Mouse (Mus musculus) layer of hippocampus, adult 2 months (tissue): ENCODE measurements around the gene Syne3. TPM values are rescaled to one million over a fixed set of nuclear protein-coding genes. Genes with fewer than 3 reads are reported as not detected.

Experiments
- DNase-seq, 2 experiments: peaks; one replicate each; pipeline ENCODE4 v3.0.0; 2022; ENCODE audit warnings: low spot score in 2 of 2
- H3K27ac ChIP-seq: fragments of 200-600 bp; 2 replicates; pipeline ENCODE4 v1.8.1; 2022
- H3K4me3 ChIP-seq: fragments of 200-600 bp; 2 replicates; pipeline ENCODE4 v1.8.1; 2022; ENCODE audit warnings: mild to moderate bottlenecking
- CTCF ChIP-seq: fragments of 200-600 bp; conservative IDR thresholded peaks from 2 replicates; pipeline ENCODE4 v1.8.1; 2022; ENCODE audit warnings: antibody characterized with exemption, mild to moderate bottlenecking, moderate library complexity
- total RNA-seq, 2 experiments: library from RNA; stranded (reverse); gene quantifications; 2 replicates each; pipeline ENCODE4 v1.2.3; 2021

The Syne3 gene
- total RNA-seq, 2 experiments from 2014 or later, result 1.7 to 1.8 TPM

DNA sequence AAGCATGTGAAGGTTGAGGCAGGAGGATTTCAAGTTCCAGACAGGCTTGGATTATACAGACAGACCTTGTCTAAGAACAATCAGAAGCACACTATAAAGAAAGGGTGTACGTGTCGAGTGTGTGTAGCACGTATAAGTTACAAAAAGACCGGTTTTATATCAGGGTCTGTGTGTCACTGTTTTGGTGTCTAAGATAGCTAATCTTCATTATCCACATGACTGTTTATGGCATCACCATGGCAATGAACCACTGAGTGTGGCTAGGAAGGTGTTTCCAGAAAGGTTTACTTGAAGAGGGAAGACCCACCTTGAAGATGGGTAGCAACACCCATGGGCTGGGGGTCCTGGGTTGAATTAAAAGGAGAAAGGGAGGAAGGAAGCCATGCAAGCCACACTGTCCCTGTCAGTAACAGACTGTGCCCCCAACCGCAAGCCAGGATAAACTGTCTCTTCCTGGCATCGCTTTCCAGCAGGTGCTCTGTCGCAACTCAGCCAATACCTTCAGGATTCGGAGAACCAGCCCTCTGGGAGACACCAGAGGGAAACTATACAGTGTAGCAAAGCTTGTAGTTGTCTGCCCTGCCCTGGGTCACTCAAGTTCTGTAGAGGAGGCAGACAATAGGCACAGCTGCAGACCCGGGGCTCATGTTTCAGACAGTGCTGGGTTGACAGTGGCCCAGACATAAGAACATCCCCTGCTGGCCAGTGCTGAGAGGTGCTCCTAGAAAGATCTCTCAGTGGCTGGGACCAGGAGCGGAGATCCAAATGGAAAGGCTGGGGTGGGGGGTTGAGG, 7.1 kb downstream of the Syne3 start:
- Histone ChIP-seq H3K27ac (no peak overlapping the region), H3K4me3 (no peak overlapping the region)
- no peak for DNase-seq
- peak; percentile 55 for TF ChIP-seq CTCF

DNA sequence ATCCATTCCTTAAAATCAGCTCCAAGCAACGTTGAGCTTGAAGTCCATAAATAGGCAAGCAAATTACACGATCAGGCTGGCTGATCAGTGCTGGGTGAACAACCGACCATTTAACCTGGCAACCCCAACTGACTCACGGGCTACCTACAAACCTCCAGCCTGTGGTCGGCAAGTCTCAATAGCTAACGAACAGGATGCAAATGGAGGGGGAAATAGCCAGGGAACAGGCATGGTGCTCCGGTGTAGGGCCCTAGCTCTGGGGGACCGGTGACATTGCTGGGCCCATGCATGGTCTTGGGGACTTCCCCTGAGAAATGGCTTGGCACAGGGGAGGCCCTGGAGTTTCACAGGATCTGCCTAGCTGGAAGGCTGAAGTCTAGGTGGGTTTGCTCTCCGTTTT, 8.3 kb downstream of the Syne3 start:
- DNase-seq, result no peak
- Histone ChIP-seq H3K27ac (no peak overlapping the region), H3K4me3 (no peak overlapping the region)
- no peak for TF ChIP-seq CTCF

DNA sequence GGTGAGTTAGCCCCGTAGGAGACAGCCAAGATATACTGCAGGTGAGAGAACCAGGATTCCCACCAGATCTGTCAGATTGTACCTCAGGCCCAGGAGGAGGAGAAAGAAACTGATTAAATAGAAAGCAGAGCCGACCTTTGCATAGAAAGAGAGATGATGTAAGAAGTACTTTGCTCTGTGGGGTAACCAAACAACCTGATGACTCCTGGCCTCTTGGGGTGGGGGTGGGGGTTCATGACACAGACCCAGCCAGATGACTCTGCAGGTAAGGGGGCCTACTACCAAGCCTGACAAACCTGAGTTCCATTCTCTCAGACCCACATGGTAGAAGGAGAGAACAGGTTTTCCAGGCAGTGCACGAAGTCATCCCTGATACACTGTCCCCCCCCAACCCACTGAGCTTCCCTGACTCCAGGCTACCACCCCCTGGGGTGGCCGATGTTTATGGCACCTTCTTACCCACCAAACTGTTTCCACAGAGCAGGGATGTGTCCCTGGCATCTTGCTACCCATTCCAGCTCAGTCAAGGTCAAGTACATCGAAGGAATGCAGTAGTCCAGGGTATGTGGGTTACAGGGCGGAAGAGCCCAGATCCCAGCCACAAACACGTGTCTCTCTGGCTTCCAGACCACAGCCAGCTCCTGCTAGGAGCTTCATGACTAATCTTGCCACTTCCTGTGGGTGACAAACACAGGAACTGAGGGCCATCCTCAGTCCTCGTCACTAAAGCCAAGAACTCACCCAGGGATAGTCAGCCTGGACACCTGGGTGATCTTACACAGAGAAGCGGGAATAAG, 8.9 kb downstream of the Syne3 start:
- Histone ChIP-seq H3K27ac (no peak overlapping the region), H3K4me3 (no peak overlapping the region)
- no peak for DNase-seq
- no peak for TF ChIP-seq CTCF

DNA sequence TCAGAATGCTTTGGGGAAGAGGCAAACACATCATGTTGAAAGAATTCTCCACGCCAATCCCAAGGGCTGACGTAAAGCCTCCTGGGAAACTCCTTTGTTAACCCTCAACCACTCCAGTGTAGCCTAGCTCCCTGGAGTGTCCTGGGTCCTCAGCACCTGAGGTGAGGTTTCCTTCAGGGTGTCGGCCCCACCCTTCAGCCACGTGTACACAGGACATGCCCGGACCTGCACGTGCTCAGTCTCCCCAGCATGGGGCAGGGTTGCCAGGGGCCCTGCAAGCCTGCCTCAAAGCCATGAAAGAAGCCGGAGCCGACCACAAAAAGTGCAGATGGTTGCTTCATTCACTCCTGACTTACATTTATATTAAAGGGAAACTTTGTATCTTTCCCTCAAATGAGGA, 10.4 kb downstream of the Syne3 start:
- Histone ChIP-seq H3K27ac (no peak overlapping the region), H3K4me3 (no peak overlapping the region)
- no peak for TF ChIP-seq CTCF
- DNase-seq, result no peak

DNA sequence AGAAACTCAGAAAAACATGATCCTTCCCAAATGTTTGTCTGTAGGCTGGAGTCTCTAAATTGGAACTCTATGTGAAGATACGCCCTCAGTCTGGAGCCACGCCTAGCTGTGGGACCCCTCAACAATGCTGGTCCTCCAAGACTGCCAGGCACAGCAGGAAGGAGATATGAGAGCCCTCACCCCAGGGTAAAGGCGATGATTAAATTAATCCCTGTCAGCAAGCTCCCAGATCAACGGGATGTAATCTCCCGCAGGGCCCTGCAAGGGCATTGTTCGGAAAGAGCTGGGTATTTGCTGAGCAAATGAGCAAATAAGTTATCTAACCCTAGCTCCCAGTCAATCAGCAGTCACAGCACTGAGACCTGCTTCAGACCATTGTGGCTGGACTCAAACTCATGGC, 11.1 kb downstream of the Syne3 start:
- no peak overlapping the region for H3K4me3 ChIP-seq
- no peak for TF ChIP-seq CTCF
- no peak overlapping the region for H3K27ac ChIP-seq
- DNase-seq, result no peak

DNA sequence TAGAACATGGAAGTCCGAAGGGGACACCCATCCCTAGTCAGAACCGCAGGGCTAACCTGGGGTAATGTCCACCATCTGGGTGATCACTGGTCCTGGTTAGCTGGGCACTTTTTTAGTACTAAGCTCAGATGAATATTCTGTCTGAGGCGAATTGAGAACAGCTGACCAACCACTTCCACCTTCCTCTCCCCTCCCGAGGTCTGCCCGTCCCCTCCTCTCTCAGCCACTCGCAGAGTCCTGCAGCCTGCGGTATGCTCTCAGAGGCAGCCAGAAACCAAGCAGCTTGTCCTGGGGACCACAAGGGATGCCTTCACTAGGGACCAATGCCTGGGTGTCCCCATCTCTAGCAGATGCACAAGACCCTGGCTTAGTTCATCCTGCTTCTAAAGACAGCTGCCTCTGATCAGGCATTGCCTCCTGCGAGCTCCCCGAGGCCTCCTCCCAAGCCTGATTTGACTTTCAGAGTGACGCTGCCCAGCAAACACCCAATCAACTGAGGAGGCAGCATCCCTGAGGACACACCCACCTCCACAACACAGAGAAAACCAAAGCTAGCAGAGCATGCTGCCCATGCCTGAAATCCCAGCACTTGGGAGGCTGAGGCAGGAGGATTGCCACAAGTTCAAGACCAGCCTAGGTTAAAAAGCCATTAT, 11.8 kb downstream of the Syne3 start:
- TF ChIP-seq CTCF, result no peak
- Histone ChIP-seq H3K4me3 (no peak overlapping the region), H3K27ac (no peak overlapping the region)
- no peak for DNase-seq

DNA sequence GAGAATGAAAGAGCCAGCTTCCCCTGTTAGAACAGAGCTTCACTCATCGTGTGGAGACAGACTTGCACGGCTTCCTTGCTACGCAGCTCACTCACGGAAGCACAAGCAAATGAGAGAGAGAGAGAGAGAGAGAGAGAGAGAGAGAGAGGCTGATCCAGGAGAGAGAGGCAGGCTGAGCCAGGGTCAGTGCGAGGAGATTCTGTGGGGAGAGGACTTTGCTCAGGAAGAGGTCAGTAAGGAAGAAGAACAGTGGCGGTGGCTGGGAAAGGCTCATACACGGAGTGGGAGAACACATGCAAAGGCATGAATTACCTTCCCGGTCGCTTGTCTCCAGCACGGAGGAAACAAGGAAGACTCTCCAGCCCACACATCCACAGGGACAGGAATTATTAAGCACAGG, 12.4 kb downstream of the Syne3 start:
- DNase-seq, result no peak
- TF ChIP-seq CTCF, result no peak
- H3K27ac ChIP-seq, result no peak overlapping the region
- no peak overlapping the region for H3K4me3 ChIP-seq

DNA sequence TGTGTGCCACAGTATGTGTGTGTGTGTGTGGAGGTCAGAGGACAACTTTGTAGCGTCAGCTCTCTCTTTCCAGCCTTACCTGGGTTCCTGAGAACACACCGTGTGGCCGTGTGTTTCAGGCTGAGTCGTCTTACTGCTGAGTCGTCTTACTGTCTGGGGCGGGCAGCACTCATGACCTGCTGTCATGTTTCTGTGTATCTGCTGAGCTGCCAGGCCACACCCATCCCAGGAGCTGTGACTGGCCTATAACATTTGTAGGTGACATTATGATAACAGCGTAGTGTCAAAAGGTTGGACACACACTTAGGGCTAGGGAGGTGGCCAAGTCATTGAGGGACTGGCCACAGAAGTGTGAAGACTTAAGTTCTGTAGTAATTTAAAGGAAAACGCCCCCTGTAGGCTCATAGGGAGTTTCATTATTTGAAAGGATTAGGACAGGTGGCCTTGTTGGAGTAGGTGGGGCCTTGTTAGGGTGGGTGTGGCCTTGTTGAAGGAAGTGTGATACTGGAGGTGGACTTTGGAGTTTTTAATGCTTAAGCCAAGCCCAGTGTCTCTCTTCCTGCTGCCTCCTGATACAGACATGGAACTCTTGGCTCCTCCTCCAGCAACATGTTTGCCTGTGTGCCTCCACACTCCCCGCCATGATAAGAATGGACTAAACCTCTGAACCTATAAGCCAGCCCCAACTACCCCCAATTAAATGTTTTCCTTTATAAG, 13.4 kb downstream of the Syne3 start:
- no peak for TF ChIP-seq CTCF
- H3K4me3 ChIP-seq, result no peak overlapping the region
- no peak overlapping the region for H3K27ac ChIP-seq
- DNase-seq, result no peak

DNA sequence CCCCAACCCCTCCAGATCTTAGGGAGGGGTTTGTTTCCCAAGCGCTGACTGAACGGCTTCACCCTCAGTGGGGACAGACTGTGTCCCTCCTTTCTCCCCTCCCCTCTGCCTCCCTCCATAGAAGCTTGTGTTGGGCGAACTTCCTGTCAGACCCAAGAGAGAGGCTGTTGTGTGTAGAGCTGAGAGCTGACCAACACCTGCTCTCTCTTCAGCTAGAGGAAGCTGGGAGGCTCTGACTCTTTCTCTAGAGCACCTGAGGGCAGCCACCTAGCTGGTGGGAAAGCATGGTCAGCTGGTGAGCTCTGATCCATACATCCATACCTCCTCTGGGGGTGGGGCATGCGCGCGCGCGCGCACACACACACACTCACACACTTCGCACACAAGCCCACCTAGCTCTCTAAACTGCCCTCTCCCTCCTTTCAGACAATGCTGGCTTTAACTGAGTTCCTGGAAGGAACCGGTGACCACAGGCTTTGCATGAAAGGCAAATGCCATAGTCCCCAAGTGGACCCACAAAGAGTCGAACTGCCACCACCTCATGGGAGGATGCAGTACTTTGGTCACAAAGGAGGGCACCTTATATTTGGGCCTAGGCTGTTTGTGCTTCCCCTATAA, 14.2 kb downstream of the Syne3 start:
- Histone ChIP-seq H3K27ac (no peak overlapping the region), H3K4me3 (no peak overlapping the region)
- no peak for DNase-seq
- no peak for TF ChIP-seq CTCF

DNA sequence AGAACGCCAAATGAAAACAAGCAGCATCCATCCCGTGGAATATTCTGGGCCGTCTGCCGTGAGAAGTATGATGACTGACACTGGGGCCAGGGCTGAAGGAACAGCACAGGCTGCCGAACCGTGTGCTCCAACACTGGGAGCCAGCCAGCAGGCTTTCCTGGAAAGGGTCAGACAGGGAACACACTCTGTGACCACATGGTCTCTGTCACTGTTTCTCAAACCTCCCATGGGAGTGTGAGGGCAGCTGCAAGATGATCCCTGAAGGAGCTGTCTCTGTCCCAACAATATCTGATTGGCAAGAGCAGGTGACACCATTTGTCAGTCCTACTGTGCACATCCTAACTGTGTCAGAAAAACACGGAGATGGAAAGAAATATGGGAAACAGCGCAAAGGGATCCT, 16.8 kb downstream of the Syne3 start:
- no peak overlapping the region for H3K27ac ChIP-seq
- no peak for DNase-seq
- H3K4me3 ChIP-seq, result no peak overlapping the region
- TF ChIP-seq CTCF, result no peak

DNA sequence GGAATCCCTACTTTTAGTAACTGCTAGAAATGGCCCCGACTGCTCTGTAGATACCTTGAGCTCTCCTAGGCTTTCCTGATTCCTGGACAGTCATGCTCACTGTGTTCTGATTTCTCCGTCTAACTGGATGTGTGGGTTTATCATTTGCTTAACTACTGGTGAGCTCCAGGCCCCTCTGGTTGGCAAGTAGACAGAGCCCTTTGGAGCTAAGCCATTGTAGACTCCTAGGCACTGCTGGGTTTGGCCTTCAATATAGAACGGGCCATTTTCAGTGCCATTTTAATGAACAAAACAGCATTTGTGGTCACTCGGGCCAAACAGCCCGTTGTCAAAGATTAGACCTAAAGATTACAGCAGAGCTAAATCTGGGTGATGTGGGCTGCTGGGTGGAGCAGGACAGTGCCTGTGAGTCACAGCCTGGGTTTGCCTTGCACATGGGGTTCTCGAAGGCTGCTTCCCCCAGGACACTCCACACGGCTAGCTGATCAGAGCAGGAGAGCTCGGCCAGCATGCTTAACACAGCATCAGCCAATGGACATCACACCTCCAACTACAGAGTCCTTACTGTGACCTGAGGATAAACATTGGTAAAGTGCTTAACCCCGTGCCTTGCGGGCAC, 17.4 kb downstream of the Syne3 start:
- TF ChIP-seq CTCF, result no peak
- Histone ChIP-seq H3K27ac (no peak overlapping the region), H3K4me3 (no peak overlapping the region)
- no peak for DNase-seq

DNA sequence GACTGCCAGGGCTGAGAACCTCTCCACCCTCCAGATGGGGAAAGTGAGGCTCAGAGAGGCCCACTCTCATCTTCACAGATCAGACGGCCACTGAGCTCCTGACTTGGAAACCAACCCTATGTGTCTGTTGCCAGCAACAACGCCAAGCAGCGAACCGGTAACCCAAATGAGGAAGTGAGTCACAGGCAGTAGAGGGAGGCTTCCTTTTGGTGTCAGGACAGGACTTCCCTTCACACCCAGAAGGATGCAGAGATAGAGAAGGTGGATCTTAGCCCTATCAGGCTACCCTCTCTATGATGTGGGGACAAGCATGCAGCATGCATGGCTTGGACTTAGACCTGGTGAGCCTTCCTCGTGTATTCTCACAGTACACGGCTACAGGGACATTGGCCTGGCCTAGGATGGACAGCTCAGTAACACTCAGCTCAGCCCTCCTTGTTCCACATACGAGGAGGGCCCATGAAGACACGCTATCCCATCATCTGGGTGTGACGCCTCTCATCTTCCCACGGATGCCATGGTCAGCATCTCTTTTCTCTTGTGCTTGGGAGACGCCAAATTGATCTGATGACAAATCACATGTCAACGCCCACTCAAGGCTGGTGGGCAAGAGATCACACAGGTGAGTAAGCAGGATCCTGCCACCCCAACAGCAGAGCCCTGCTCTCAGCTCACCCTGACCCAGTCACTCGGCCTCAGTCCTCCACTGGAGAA, 18.7 kb downstream of the Syne3 start:
- no peak for DNase-seq
- H3K4me3 ChIP-seq, result no peak overlapping the region
- no peak for TF ChIP-seq CTCF
- no peak overlapping the region for H3K27ac ChIP-seq
